Mouse (Mus musculus) spleen, adult 12 weeks (tissue): ENCODE measurements around the gene Cpeb2.

Experiments
- DNase-seq: peaks from one replicate; pipeline ENCODE4 v3.0.0; 2022; ENCODE audit warnings: low spot score

The Cpeb2 gene

DNA sequence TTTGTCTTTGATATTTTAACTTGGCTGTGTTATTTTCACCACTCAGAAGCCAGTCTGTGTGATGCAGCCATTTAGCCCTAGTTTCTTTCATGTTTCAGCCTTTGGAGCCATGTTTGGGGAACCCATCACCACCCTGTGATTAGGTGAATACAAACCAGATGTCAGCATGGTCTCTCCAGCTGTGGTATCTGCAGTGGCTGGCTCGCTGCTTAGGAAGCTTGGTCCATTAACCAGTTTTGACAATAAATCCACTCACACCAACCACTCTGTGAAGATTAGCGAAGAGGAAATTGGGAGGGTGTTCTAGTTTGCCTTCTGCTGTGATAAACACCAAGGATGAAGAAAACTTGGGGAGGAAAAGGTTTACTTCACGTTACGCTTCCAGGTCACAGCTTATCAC is 92.6 kb downstream of the Cpeb2 start:
- no peak for DNase-seq

DNA sequence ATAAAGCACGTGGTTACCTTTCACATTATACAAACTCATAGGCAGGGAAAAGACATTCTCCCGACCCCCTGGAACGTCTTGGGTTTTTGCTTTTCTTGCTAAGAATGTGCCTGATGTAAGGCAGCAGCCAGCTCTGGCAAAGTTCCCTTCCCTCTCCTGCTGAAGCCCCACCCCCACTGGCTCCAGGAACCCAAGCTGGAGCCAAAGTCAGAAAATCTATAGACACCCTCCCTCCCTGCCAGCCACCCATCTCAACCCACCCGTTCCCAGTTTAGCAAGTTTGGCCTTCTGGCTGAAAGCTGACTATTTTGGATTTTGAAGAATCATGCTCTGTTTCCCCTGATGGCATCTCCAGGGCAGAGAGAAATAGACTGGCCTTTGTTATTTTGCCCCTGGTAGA is 95.6 kb downstream of the Cpeb2 start:
- DNase-seq = no peak

DNA sequence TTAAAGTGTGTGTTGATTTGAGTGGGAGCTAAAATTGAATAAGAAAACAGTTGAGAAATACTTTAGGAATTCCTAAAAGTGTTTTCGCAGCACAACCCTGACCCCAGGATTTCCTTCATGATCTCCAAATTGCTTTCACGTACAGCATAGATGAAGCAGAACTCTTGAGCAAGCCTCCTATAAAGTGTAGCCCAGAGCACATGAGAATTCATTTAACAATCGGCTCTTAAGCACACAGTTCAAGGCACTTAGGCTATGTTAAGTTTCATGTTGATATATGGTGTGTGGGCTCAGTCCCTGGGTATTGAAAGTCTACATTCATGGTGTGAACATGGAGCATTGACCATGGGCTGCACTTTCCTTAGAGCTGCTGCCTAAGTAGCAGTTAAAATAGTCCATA is 97.3 kb downstream of the Cpeb2 start:
- no peak for DNase-seq

DNA sequence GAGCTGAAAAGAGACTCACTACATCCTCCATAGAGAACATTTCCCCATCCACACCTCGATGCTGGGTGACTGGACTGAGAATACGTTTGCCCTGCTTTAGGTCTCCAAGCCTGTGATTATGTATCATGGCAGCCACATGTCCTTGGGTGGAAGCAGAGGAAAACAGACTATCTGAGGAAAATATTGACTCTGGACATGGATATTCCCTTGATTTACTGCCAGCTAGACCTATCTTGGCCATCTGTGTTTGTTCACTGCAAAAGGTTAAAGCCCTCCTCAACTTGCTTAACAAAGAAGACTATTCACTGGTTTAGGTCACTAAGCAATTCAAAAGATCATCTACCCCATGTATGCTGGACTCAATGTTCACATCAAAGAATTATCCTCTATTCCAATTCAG is 101.5 kb downstream of the Cpeb2 start:
- DNase-seq = no peak

DNA sequence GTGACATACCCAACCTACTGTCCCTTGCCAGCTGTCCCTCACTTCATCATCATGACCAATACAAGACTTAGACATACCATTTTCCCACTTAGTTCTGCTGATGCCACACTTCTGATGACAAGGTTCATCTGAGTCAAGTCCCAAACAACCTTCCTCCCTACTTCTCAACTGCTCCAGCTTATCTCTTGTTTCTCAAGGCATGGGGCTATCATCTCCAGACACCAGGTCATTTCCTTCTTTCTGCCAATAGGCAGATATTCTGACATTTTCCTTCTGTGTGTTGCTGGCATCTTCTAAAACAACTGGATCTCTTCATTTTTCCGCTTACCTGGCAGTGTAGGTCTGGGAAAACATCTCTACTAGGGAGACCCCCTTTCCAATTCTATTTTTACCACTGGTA is 104.2 kb downstream of the Cpeb2 start:
- no peak for DNase-seq

DNA sequence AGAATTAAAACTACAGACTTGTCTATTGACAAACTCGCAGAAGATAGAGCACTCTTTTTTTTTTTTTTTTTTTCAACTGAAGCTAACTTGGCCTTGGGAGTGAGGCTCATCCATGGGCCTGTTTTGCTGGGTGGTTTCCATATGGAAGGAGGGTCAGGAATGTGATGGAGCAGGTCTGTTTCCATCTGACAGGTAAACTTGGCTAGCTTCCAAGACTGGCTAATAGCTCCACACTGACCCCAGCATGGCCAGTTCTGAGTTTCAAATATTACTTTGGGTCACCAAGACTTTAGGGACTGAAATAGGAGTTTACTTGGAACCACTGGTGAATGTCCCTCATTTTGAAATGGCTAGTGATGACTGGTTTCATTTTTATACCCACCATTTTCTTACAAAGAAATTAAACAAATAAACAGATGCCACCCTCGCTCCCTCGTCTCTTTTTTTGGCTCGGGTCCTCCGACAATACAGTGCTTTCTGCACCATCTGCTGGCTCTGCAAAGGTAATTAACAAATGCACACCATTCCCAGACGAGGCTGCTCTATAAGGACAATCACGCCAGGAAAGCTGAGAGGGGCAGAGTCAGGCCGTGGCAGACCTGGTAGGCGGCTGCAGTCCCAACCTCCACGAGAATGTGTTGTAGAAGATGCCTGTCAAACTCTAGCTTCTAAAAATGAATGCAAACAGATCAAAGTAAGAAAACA is 106.0 kb downstream of the Cpeb2 start:
- no peak for DNase-seq
